8 mouse cellular contexts compared by ENCODE assay signal in genomic region chr13:74808152-74808929, GRCm38 (mm10). TPM values are rescaled to one million over a fixed set of nuclear protein-coding genes. Genes with fewer than 3 reads are reported as not detected.
DNase-seq lines count a peak whose midpoint lies in the region; ATAC-seq and TF ChIP-seq lines count a peak whose summit lies in the region.

TSS of gene Cast (minus strand) at chr13:74808810.

- TF ChIP-seq EP300 in ES-Bruce4 (IDR thresholded peaks at IDR 0.05; ENCODE audit: insufficient read depth, low read depth, low read length), result 0 out of 2 replicates have a peak, but pooled peaks have one; percentile 1

- no peaks in the 10 kb centered on the region for H3K36me3 ChIP-seq in ES-Bruce4 (ENCODE audit: control insufficient read depth, insufficient read depth, low read length, poor library complexity, severe bottlenecking)
- no peaks in the 10 kb centered on the region for H3K36me3 ChIP-seq in heart, embryonic 15.5 days
- no peaks in the 10 kb centered on the region for H3K36me3 ChIP-seq in megakaryocyte, embryonic 14.5 days (replicated peaks; ENCODE audit: low read length)

- H3K27me3 ChIP-seq in ES-Bruce4 (ENCODE audit: control insufficient read depth, insufficient read depth, low read length, poor library complexity, severe bottlenecking), result no peaks in the 10 kb centered on the region
- H3K27me3 ChIP-seq in heart, embryonic 15.5 days, result no peaks in the 10 kb centered on the region
- H3K27me3 ChIP-seq in megakaryocyte, embryonic 14.5 days (replicated peaks), result no peaks in the 10 kb centered on the region

- H3K4me2 ChIP-seq in heart, embryonic 15.5 days, result peak within 1 kb of the TSS; percentile 89

- no peak for TF ChIP-seq POLR2A in ES-Bruce4 (IDR thresholded peaks at IDR 0.05; ENCODE audit: insufficient read depth, low read length)

- H3K9ac ChIP-seq in ES-Bruce4 (ENCODE audit: low read depth, poor library complexity, severe bottlenecking), result peak within 1 kb of the TSS; percentile 41
- peak within 1 kb of the TSS; percentile 87 for H3K9ac ChIP-seq in heart, embryonic 15.5 days

- ATAC-seq in erythroblast, adult 5-6 weeks (replicated peaks; ENCODE audit: low FRiP score, poor library complexity, severe bottlenecking), result peak; percentile 93
- ATAC-seq in heart, embryonic 15.5 days (replicated peaks; ENCODE audit: insufficient number of reproducible peaks, insufficient read depth, low FRiP score, low read depth), result peak; percentile 88

- DNase-seq in adrenal gland, postnatal 36 days, result peak; percentile 73 to 77
- DNase-seq in kidney, postnatal 36 days, result peak; percentile 51 to 74
- DNase-seq in right cerebral cortex, postnatal 25 days, result peak; percentile 6
- DNase-seq in urinary bladder, postnatal 4 days (ENCODE audit: low spot score in 2 of 2), result peak; percentile 59 to 66

- peak within 1 kb of the TSS; percentile 83 for H3K4me3 ChIP-seq in ES-Bruce4 (ENCODE audit: low read depth, low read length)
- H3K4me3 ChIP-seq in heart, embryonic 15.5 days, result peak within 1 kb of the TSS; percentile 79
- peak within 1 kb of the TSS; percentile 93 for H3K4me3 ChIP-seq in megakaryocyte, embryonic 14.5 days (replicated peaks)

- peak within 1 kb of the TSS; percentile 59 for H3K27ac ChIP-seq in ES-Bruce4 (ENCODE audit: insufficient read depth, low read length)
- peak within 1 kb of the TSS; percentile 92 for H3K27ac ChIP-seq in heart, embryonic 15.5 days

- no peak for TF ChIP-seq CTCF in ES-Bruce4 (IDR thresholded peaks at IDR 0.05; ENCODE audit: low read depth, low read length)

- H3K9me3 ChIP-seq in ES-Bruce4 (replicated peaks; ENCODE audit: control insufficient read depth, insufficient read depth, low read length, poor library complexity, severe bottlenecking), result no peaks in the 10 kb centered on the region
- no peaks in the 10 kb centered on the region for H3K9me3 ChIP-seq in heart, embryonic 15.5 days (replicated peaks)
- H3K9me3 ChIP-seq in megakaryocyte, embryonic 14.5 days, result no peaks in the 10 kb centered on the region

- WGBS in heart, embryonic 15.5 days, result 2% methylated on average over 36 of the region's 36 CpGs

- H3K4me1 ChIP-seq in ES-Bruce4 (ENCODE audit: control insufficient read depth, insufficient read depth, low read length), result no peaks in the 10 kb centered on the region
- H3K4me1 ChIP-seq in heart, embryonic 15.5 days (replicated peaks), result peaks cover 16% of the 10 kb centered on the region
- H3K4me1 ChIP-seq in megakaryocyte, embryonic 14.5 days, result peaks cover 25% of the 10 kb centered on the region

RNA-seq across cellular contexts. Expression of gene Cast, which starts in this region (rescaled TPM):
- 55.3 and 57.4 TPM in 2 replicates for polyA plus RNA-seq in ES-Bruce4 (2011; ENCODE audit: insufficient read depth, insufficient read length, low read depth, missing spikeins)
- total RNA-seq in adrenal gland, postnatal 36 days (2021), result 10 to 100 TPM; 68.6 to 73.7 TPM
- 64.0 and 68.8 TPM in 2 replicates for total RNA-seq in erythroblast, adult 5-6 weeks (2015; ENCODE audit: low replicate concordance)
- total RNA-seq in erythroblast, adult 5-6 weeks (2017; ENCODE audit: low replicate concordance), result 139 and 213 TPM in 2 replicates
- 52.9 and 55.0 TPM in 2 replicates for polyA plus RNA-seq in heart, embryonic 15.5 days (2015; fragmentation: Nextera tagmentation; extraction: Ambion mirVana)
- polyA plus RNA-seq in megakaryocyte, embryonic 14.5 days (2012; ENCODE audit: insufficient read depth, low replicate concordance), result 0.62 and 1.6 TPM in 2 replicates

Comparison
In these comparisons a context has a peak if more than half of its experiments do, and no peak if none do; other contexts are left out.
1. Peak in every context shown above with its lines: DNase-seq, ATAC-seq, H3K4me3 ChIP-seq and H3K27ac ChIP-seq.
2. RNA of gene Cast (polyA plus RNA-seq): 55.3 to 57.4 TPM in ES-Bruce4 and 52.9 to 55.0 TPM in heart, embryonic 15.5 days; 0.62 to 1.6 TPM in megakaryocyte, embryonic 14.5 days; every median in the first group is over 10 times any median in the second.
3. DNase-seq: peak in every context shown above with its lines; median percentile 75 in adrenal gland, postnatal 36 days; 62 in kidney, postnatal 36 days; 62 in urinary bladder, postnatal 4 days; 6 in right cerebral cortex, postnatal 25 days.